Mouse (Mus musculus): ENCODE data around the gene Arhgef16. TPM values are rescaled to one million over a fixed set of nuclear protein-coding genes. Genes with fewer than 3 reads are reported as not detected.

Arhgef16 gene
- polyA plus RNA-seq (2012; ENCODE audit: insufficient read depth, insufficient read length, low replicate concordance, missing spikeins) = not detected in 2 replicates

GRCm38 (mm10) chr4:154301466-154301881 lies at the start of gene Arhgef16:
Gene Arhgef16, minus strand, starts transcription at chr4:154301676.
- whole genome bisulfite sequencing = 30% methylated on average over 7 of the region's 7 CpGs
- TF ChIP-seq CTCF (IDR thresholded peaks at IDR 0.05; ENCODE audit: insufficient read depth, low read depth, low read length) = peak; percentile 89
- no peak for TF ChIP-seq POLR2A (IDR thresholded peaks at IDR 0.05; ENCODE audit: insufficient read depth, low read depth, low read length)
- Histone ChIP-seq H3K4me3 (ENCODE audit: insufficient read depth, low read depth, low read length) (no peak within 1 kb of the TSS), H3K4me1 (ENCODE audit: control insufficient read depth, insufficient read depth, low read length) (peaks cover 6% of the 10 kb centered on the region), H3K27ac (ENCODE audit: insufficient read depth, low read depth, low read length) (no peak within 1 kb of the TSS)

DNA sequence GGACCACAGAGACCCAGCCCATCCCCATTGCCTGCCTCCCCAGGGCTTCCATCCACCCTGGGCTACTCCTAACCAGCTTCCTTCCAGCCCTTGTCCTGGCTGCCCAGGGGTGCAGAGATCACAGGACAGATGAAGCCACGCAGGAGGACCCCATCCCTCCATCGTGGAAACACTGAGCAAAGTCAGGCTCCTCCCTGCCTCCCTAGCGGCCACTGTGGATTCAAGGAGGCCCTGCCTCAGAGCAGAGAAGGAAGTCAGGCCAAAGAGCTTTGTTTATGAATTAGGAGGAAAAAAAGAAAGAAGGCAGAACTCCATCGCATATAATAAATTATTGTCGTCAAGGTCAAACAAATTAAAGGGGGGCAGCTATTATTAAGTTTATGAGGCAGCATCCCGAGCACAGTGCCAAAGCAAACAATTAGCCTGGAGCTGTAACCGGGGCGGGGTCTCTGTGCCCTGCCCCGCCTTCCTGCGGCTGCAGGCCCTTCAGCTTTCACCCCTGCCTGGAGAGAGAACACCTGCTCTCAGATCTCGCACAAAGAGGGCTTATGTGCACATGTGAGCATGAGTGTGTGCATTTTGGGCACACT lies 46.8 kb upstream of the Arhgef16 start:
- Histone ChIP-seq H3K27ac (ENCODE audit: insufficient read depth, low read depth, low read length) (no peak overlapping the region), H3K4me1 (ENCODE audit: control insufficient read depth, insufficient read depth, low read length) (peaks cover 10% of the 10 kb centered on the region), H3K4me3 (ENCODE audit: insufficient read depth, low read depth, low read length) (no peak overlapping the region)
- TF ChIP-seq CTCF (IDR thresholded peaks at IDR 0.05; ENCODE audit: insufficient read depth, low read depth, low read length) = no peak
- TF ChIP-seq POLR2A (IDR thresholded peaks at IDR 0.05; ENCODE audit: insufficient read depth, low read depth, low read length) = no peak
- WGBS = 64% methylated on average over 11 of the region's 11 CpGs

- 53% methylated on average over 19 of the region's 19 CpGs for WGBS
- no peak overlapping the region for H3K4me3 ChIP-seq (ENCODE audit: insufficient read depth, low read depth, low read length)
- H3K27ac ChIP-seq (ENCODE audit: insufficient read depth, low read depth, low read length) = no peak overlapping the region
- TF ChIP-seq POLR2A (IDR thresholded peaks at IDR 0.05; ENCODE audit: insufficient read depth, low read depth, low read length) (no peak), CTCF (IDR thresholded peaks at IDR 0.05; ENCODE audit: insufficient read depth, low read depth, low read length) (no peak)
- peaks cover 10% of the 10 kb centered on the region for H3K4me1 ChIP-seq (ENCODE audit: control insufficient read depth, insufficient read depth, low read length)
These were observed 45.5 kb upstream of the Arhgef16 start for GRCm38 (mm10) chr4:154346731-154347522.

DNA sequence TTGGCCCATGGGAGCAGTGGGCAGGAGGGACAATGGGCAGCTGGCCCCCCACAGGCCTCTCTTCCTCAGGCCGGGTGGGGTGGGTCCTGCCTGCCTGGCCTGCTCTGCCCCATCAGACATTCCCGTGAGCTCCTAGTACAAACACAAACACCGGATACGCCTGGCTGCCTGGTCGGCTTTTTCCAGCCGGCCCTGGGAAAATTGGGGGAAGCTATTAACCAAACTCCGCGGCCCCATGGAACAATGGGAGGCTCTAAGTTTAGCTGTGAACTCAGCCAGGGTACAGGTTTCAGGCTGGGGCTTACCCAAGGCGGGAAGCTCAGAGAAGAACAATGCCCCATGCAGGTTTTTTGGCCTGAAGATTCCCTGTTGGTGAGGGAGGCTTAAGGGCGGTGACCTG lies 35.2 kb upstream of the Arhgef16 start:
- 58% methylated on average over 10 of the region's 10 CpGs for WGBS
- TF ChIP-seq POLR2A (IDR thresholded peaks at IDR 0.05; ENCODE audit: insufficient read depth, low read depth, low read length) (no peak), CTCF (IDR thresholded peaks at IDR 0.05; ENCODE audit: insufficient read depth, low read depth, low read length) (no peak)
- 0 out of 2 replicates have a peak overlapping the region, but pooled peaks have one; percentile 5 for H3K27ac ChIP-seq (ENCODE audit: insufficient read depth, low read depth, low read length)

GRCm38 (mm10) chr4:154335761-154336160 lies 34.3 kb upstream of the Arhgef16 start, which contains the start of gene B230104I21Rik:
Gene B230104I21Rik, plus strand, starts transcription at chr4:154336127.
- Histone ChIP-seq H3K4me1 (ENCODE audit: control insufficient read depth, insufficient read depth, low read length) (peaks cover 6% of the 10 kb centered on the region; the same call in 1 of the 2 replicates), H3K4me3 (ENCODE audit: insufficient read depth, low read depth, low read length) (no peak within 1 kb of the TSS), H3K27ac (ENCODE audit: insufficient read depth, low read depth, low read length) (0 out of 2 replicates have a peak within 1 kb of the TSS, but pooled peaks have one; percentile 5)
- WGBS = 32% methylated on average over 12 of the region's 12 CpGs
- TF ChIP-seq CTCF (IDR thresholded peaks at IDR 0.05; ENCODE audit: insufficient read depth, low read depth, low read length) (no peak), POLR2A (IDR thresholded peaks at IDR 0.05; ENCODE audit: insufficient read depth, low read depth, low read length) (no peak)

More for the DNA sequence above, 35.2 kb upstream of the Arhgef16 start:
- H3K4me1 ChIP-seq (ENCODE audit: control insufficient read depth, insufficient read depth, low read length) = peaks cover 6% of the 10 kb centered on the region; the same call in 1 of the 2 replicates
- no peak overlapping the region for H3K4me3 ChIP-seq (ENCODE audit: insufficient read depth, low read depth, low read length)

GRCm38 (mm10) chr4:154334699-154335402 lies 33.4 kb upstream of the Arhgef16 start:
- Histone ChIP-seq H3K27ac (ENCODE audit: insufficient read depth, low read depth, low read length) (no peak overlapping the region), H3K4me1 (ENCODE audit: control insufficient read depth, insufficient read depth, low read length) (peaks cover 6% of the 10 kb centered on the region; the same call in 1 of the 2 replicates), H3K4me3 (ENCODE audit: insufficient read depth, low read depth, low read length) (no peak overlapping the region)
- TF ChIP-seq POLR2A (IDR thresholded peaks at IDR 0.05; ENCODE audit: insufficient read depth, low read depth, low read length) (no peak), CTCF (IDR thresholded peaks at IDR 0.05; ENCODE audit: insufficient read depth, low read depth, low read length) (no peak)
- WGBS = 73% methylated on average over 48 of the region's 48 CpGs

- WGBS = 69% methylated on average over 8 of the region's 8 CpGs
- no peak overlapping the region for H3K4me3 ChIP-seq (ENCODE audit: insufficient read depth, low read depth, low read length)
- peaks cover 9% of the 10 kb centered on the region; the same call in 1 of the 2 replicates for H3K4me1 ChIP-seq (ENCODE audit: control insufficient read depth, insufficient read depth, low read length)
- no peak for TF ChIP-seq CTCF (IDR thresholded peaks at IDR 0.05; ENCODE audit: insufficient read depth, low read depth, low read length)
- no peak for TF ChIP-seq POLR2A (IDR thresholded peaks at IDR 0.05; ENCODE audit: insufficient read depth, low read depth, low read length)
- H3K27ac ChIP-seq (ENCODE audit: insufficient read depth, low read depth, low read length) = no peak overlapping the region
These were observed 31.8 kb upstream of the Arhgef16 start for GRCm38 (mm10) chr4:154333300-154333699.

DNA sequence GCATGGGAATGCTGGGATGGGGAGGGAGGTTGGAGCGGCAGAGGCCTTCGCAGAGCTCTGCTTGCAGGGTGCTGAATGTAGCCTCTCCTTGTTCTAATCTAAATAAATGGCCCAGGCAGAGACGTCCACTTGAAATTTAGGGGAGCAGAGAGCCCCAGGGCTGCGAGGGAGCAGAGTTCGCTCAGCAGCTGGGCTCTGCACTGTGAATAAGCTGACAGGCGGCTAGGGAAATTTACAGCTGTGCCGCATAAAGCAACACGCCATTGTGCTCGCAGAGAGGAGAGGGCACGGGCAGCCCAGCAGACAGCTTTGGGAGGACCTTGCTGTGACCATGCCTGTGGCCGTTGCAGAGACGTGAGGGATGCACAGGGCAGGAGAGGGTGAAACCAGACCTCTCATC lies 29.8 kb upstream of the Arhgef16 start:
- TF ChIP-seq POLR2A (IDR thresholded peaks at IDR 0.05; ENCODE audit: insufficient read depth, low read depth, low read length) (no peak), CTCF (IDR thresholded peaks at IDR 0.05; ENCODE audit: insufficient read depth, low read depth, low read length) (no peak)
- peaks cover 3% of the 10 kb centered on the region; the same call in 1 of the 2 replicates for H3K4me1 ChIP-seq (ENCODE audit: control insufficient read depth, insufficient read depth, low read length)
- 79% methylated on average over 12 of the region's 12 CpGs for WGBS

More for the DNA sequence above, 29.8 kb upstream of the Arhgef16 start:
- no peak overlapping the region for H3K27ac ChIP-seq (ENCODE audit: insufficient read depth, low read depth, low read length)
- H3K4me3 ChIP-seq (ENCODE audit: insufficient read depth, low read depth, low read length) = no peak overlapping the region
